Mouse (Mus musculus) left cerebral cortex, postnatal 4 days (tissue): ENCODE measurements at regions not wholly inside any gene's neighbourhood (a gene's known extent, or its start where the extent isn't known, plus 50 kb on each side); places are given as distances from the start of the nearest gene placed in this dataset.

Experiments used
- DNase-seq: peaks from one replicate; pipeline ENCODE4 v3.0.0-alpha.2; 2022
- intact Hi-C: fragments of 180-260 bp; cut with DNase I; formaldehyde crosslinking; loops from one replicate; pipeline ENCODE4 v1.15.1; 2025

GRCm38 (mm10) chr10:51961497-51961896, 60.8 kb upstream of the Vgll2 start:
- DNase-seq: peak; percentile 16
- intact Hi-C loops: no loop called here

- DNase-seq: no peak
- intact Hi-C loops: no loop called here
These were observed 58.6 kb upstream of the Vgll2 start for GRCm38 (mm10) chr10:51963671-51964070.

GRCm38 (mm10) chr10:51970113-51970512, 52.2 kb upstream of the Vgll2 start:
- intact Hi-C loops: no loop called here
- DNase-seq: no peak
